Mouse (Mus musculus): ENCODE data around the gene Tmem132b. TPM values are rescaled to one million over a fixed set of nuclear protein-coding genes. Genes with fewer than 3 reads are reported as not detected.
"Not testable (repeated sequence)": the region's sequence is repeated elsewhere in the genome, so short reads cannot be mapped to it uniquely, and the experiment has no call there.

Tmem132b gene
- 3.9 and 4.2 TPM in 2 replicates for polyA plus RNA-seq (2015; fragmentation: Nextera tagmentation; extraction: Ambion mirVana)

GRCm38 (mm10) chr5:125531634-125532033 lies at the start of gene Tmem132b:
TSS of gene Tmem132b (plus strand) at chr5:125531774.
- Histone ChIP-seq H3K27ac (ENCODE audit: low read depth, low read length) (peak within 1 kb of the TSS; percentile 71), H3K9me3 (ENCODE audit: control insufficient read depth, low read length) (no peaks in the 10 kb centered on the region), H3K4me2 (ENCODE audit: low read length) (peak within 1 kb of the TSS; percentile 90), H3K4me1 (ENCODE audit: control insufficient read depth, insufficient read depth, low read depth, low read length) (peaks cover 28% of the 10 kb centered on the region), H3K9ac (ENCODE audit: low read depth, low read length) (peak within 1 kb of the TSS; percentile 78), H3K27me3 (replicated peaks; ENCODE audit: control insufficient read depth, insufficient read depth, low read length) (peaks cover 11% of the 10 kb centered on the region; the same call in 1 of the 2 replicates), H3K36me3 (ENCODE audit: control insufficient read depth, insufficient read depth, low read length) (no peaks in the 10 kb centered on the region), H3K4me3 (ENCODE audit: low read length) (peak within 1 kb of the TSS; percentile 64)
- WGBS, result 1% methylated on average over 25 of the region's 25 CpGs
- ATAC-seq, result peak; percentile 25; the same call in 1 of the 2 replicates

GRCm38 (mm10) chr5:125482474-125482873 lies 49.1 kb upstream of the Tmem132b start:
- 92% methylated on average over 7 of the region's 7 CpGs for WGBS
- H3K4me3 ChIP-seq (ENCODE audit: low read length), result no peak overlapping the region
- peaks cover 13% of the 10 kb centered on the region; the same call in 1 of the 2 replicates for H3K36me3 ChIP-seq (ENCODE audit: control insufficient read depth, insufficient read depth, low read length)
- no peaks in the 10 kb centered on the region for H3K9me3 ChIP-seq (ENCODE audit: control insufficient read depth, low read length)
- no peak overlapping the region for H3K27ac ChIP-seq (ENCODE audit: low read depth, low read length)
- no peak overlapping the region for H3K4me2 ChIP-seq (ENCODE audit: low read length)
- peaks cover 22% of the 10 kb centered on the region for H3K4me1 ChIP-seq (ENCODE audit: control insufficient read depth, insufficient read depth, low read depth, low read length)
- no peak for ATAC-seq
- H3K9ac ChIP-seq (ENCODE audit: low read depth, low read length), result no peak overlapping the region
- no peaks in the 10 kb centered on the region for H3K27me3 ChIP-seq (replicated peaks; ENCODE audit: control insufficient read depth, insufficient read depth, low read length)

- no peak overlapping the region for H3K9ac ChIP-seq (ENCODE audit: low read depth, low read length)
- WGBS, result 89% methylated on average over 5 of the region's 6 CpGs
- H3K4me2 ChIP-seq (ENCODE audit: low read length), result no peak overlapping the region
- no peak overlapping the region for H3K27ac ChIP-seq (ENCODE audit: low read depth, low read length)
- H3K4me3 ChIP-seq (ENCODE audit: low read length), result no peak overlapping the region
- H3K4me1 ChIP-seq (ENCODE audit: control insufficient read depth, insufficient read depth, low read depth, low read length), result peaks cover 13% of the 10 kb centered on the region
- ATAC-seq, result no peak
- H3K9me3 ChIP-seq (ENCODE audit: control insufficient read depth, low read length), result no peaks in the 10 kb centered on the region
- H3K27me3 ChIP-seq (replicated peaks; ENCODE audit: control insufficient read depth, insufficient read depth, low read length), result no peaks in the 10 kb centered on the region
- peaks cover 15% of the 10 kb centered on the region; the same call in 1 of the 2 replicates for H3K36me3 ChIP-seq (ENCODE audit: control insufficient read depth, insufficient read depth, low read length)
Measured at GRCm38 (mm10) chr5:125483712-125484611, 47.6 kb upstream of the Tmem132b start.

DNA sequence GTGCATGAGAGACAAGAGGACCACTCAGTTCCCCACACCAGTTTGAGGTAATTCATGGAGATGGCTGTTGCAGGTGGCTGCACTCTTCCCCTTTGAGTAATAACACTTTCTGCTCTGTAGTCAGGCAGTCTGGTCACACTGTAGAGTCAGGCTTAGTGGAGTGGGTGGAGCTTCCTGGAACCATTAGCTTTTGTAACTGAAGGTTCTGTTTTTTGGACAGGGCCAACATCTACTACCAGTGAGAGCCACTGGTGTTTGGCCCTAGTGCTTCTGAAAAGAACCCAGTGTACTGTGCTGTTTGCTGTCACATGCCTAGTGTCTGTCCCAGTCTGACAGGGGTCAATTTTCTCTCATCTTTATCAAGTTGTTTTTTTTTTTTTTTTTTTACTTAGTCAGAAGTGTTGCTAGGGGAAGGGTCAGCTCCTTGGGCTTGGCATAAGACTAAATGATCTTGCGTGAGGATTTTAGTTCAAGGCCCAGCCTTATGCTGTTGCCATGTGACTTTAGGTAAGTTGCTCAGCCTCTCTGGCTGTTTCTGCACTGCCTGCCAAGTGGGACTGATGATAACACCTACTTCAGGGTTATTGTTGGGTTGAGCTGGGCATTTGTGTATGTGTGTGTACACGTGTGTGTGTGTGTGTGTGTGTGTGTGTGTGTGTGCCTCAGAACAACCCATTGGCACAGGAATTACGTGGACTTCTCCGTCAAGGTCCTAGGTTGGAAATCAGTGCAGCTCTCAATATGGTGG lies 46.4 kb upstream of the Tmem132b start:
- WGBS, result 94% methylated on average over 4 of the region's 4 CpGs
- Histone ChIP-seq H3K9me3 (ENCODE audit: control insufficient read depth, low read length) (no peaks in the 10 kb centered on the region), H3K4me2 (ENCODE audit: low read length) (no peak overlapping the region), H3K36me3 (ENCODE audit: control insufficient read depth, insufficient read depth, low read length) (peaks cover 20% of the 10 kb centered on the region; the same call in 1 of the 2 replicates), H3K27ac (ENCODE audit: low read depth, low read length) (no peak overlapping the region), H3K27me3 (replicated peaks; ENCODE audit: control insufficient read depth, insufficient read depth, low read length) (no peaks in the 10 kb centered on the region), H3K9ac (ENCODE audit: low read depth, low read length) (no peak overlapping the region), H3K4me3 (ENCODE audit: low read length) (no peak overlapping the region), H3K4me1 (ENCODE audit: control insufficient read depth, insufficient read depth, low read depth, low read length) (peaks cover 13% of the 10 kb centered on the region)
- no peak for ATAC-seq

DNA sequence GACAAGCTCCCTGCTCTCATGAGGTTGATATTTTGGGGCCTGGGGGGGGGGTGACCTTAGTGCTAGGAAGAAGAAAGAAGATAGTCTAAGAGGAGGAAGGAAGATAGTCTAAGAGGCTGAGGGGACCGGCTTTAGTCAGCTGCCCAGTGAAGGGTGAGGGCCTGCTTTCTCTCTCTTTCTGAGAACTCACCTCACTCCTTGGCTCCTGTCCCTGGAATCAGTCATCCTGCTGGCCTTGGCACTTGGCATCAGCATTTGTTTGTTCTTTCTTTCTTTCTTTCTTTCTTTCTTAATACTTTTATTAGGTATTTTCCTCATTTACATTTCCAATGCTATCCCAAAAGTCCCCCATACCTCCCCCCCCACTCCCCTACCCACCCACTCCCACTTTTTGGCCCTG lies 45.5 kb upstream of the Tmem132b start:
- H3K27ac ChIP-seq (ENCODE audit: low read depth, low read length), result no peak overlapping the region
- H3K9me3 ChIP-seq (ENCODE audit: control insufficient read depth, low read length), result no peaks in the 10 kb centered on the region
- 93% methylated on average over 1 of the region's 1 CpGs for WGBS
- ATAC-seq, result no peak
- no peak overlapping the region for H3K4me3 ChIP-seq (ENCODE audit: low read length)
- H3K4me1 ChIP-seq (ENCODE audit: control insufficient read depth, insufficient read depth, low read depth, low read length), result peaks cover 8% of the 10 kb centered on the region
- H3K36me3 ChIP-seq (ENCODE audit: control insufficient read depth, insufficient read depth, low read length), result peaks cover 20% of the 10 kb centered on the region
- no peak overlapping the region for H3K9ac ChIP-seq (ENCODE audit: low read depth, low read length)
- H3K27me3 ChIP-seq (replicated peaks; ENCODE audit: control insufficient read depth, insufficient read depth, low read length), result no peaks in the 10 kb centered on the region
- no peak overlapping the region for H3K4me2 ChIP-seq (ENCODE audit: low read length)

- Histone ChIP-seq H3K4me1 (ENCODE audit: control insufficient read depth, insufficient read depth, low read depth, low read length) (peaks cover 8% of the 10 kb centered on the region), H3K9me3 (ENCODE audit: control insufficient read depth, low read length) (no peaks in the 10 kb centered on the region), H3K36me3 (ENCODE audit: control insufficient read depth, insufficient read depth, low read length) (peaks cover 23% of the 10 kb centered on the region), H3K27ac (ENCODE audit: low read depth, low read length) (peak overlapping the region; percentile 59), H3K27me3 (replicated peaks; ENCODE audit: control insufficient read depth, insufficient read depth, low read length) (no peaks in the 10 kb centered on the region), H3K9ac (ENCODE audit: low read depth, low read length) (no peak overlapping the region), H3K4me3 (ENCODE audit: low read length) (no peak overlapping the region), H3K4me2 (ENCODE audit: low read length) (no peak overlapping the region)
- ATAC-seq, result peak; percentile 83
- WGBS, result 41% methylated on average over 11 of the region's 11 CpGs
Measured at GRCm38 (mm10) chr5:125487375-125488115, 44.0 kb upstream of the Tmem132b start.

DNA sequence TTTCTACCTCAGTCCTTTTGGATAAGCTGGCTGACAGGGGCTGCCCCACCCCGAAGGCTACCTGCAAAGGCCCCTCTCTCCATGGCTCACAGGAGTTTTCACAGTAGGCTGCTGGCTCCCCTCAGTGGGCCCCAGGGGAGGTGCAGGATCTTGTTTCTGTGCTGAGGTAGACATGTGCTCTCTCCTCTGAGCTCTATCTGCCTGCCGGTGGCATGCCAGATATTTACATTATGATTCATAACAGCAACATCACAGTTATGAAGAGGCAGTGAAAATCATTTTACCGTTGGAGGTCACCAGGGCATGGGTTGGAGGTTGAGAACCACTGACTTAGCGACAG lies 43.5 kb upstream of the Tmem132b start:
- WGBS, result 59% methylated on average over 4 of the region's 4 CpGs
- no peak overlapping the region for H3K9ac ChIP-seq (ENCODE audit: low read depth, low read length)
- peaks cover 23% of the 10 kb centered on the region for H3K36me3 ChIP-seq (ENCODE audit: control insufficient read depth, insufficient read depth, low read length)
- no peak for ATAC-seq
- H3K4me1 ChIP-seq (ENCODE audit: control insufficient read depth, insufficient read depth, low read depth, low read length), result peaks cover 8% of the 10 kb centered on the region
- H3K27me3 ChIP-seq (replicated peaks; ENCODE audit: control insufficient read depth, insufficient read depth, low read length), result no peaks in the 10 kb centered on the region
- H3K4me3 ChIP-seq (ENCODE audit: low read length), result no peak overlapping the region
- peak overlapping the region; percentile 59 for H3K27ac ChIP-seq (ENCODE audit: low read depth, low read length)
- H3K4me2 ChIP-seq (ENCODE audit: low read length), result no peak overlapping the region
- H3K9me3 ChIP-seq (ENCODE audit: control insufficient read depth, low read length), result no peaks in the 10 kb centered on the region

DNA sequence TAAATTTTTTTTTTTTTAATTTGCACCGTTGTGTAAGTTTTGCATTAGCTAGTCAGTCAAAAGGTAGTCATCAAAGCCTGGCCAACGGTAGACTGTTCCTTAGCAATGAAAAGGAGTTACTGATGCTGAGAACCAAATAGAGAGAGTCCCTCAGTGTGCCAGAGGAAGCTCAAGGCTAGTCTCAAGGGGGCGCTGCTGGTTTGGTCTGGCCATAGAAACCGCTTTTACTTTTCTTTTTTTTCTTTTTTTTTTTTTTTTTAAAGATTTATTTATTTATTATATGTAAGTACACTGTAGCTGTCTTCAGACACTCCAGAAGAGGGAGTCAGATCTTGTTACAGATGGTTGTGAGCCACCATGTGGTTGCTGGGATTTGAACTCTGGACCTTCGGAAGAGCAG lies 42.6 kb upstream of the Tmem132b start:
- H3K36me3 ChIP-seq (ENCODE audit: control insufficient read depth, insufficient read depth, low read length), result peaks cover 21% of the 10 kb centered on the region
- H3K4me1 ChIP-seq (ENCODE audit: control insufficient read depth, insufficient read depth, low read depth, low read length), result not testable (repeated sequence)
- WGBS, result 90% methylated on average over 5 of the region's 5 CpGs

More for the DNA sequence above, 42.6 kb upstream of the Tmem132b start:
- not testable (repeated sequence) for H3K27ac ChIP-seq (ENCODE audit: low read depth, low read length); H3K27me3 ChIP-seq (replicated peaks; ENCODE audit: control insufficient read depth, insufficient read depth, low read length); H3K4me3 ChIP-seq (ENCODE audit: low read length); H3K4me2 ChIP-seq (ENCODE audit: low read length); H3K9me3 ChIP-seq (ENCODE audit: control insufficient read depth, low read length); H3K9ac ChIP-seq (ENCODE audit: low read depth, low read length); ATAC-seq

Data from hindbrain, embryonic 16.5 days (tissue).